Mouse (Mus musculus): ENCODE data around the gene Wdr5b. TPM values are rescaled to one million over a fixed set of nuclear protein-coding genes. Genes with fewer than 3 reads are reported as not detected.

The Wdr5b gene
- total and polyA plus RNA-seq, 3 experiments: 5.4 to 7.4 (median 5.9) TPM

DNA sequence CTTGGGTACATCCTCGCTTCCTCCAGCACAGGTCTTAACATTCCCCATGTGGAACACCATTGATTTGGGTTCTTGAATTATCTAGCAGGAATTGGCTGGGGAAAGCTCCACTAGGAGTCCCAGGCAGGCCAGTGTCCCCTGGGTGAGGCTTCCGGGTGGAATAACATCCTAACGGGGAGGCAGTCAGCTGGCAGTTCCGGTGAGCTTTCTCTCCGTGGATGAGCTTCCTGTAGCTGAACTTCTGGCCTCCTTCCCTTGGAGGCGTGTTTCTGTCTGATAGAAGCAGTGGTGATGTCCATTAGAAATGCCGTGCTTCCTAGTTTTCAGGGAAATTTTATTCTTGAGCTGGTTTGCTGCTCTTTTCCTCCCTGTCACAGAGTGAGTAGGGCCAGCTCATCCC lies 48.1 kb downstream of the Wdr5b start:
- Histone ChIP-seq H3K4me1 (ENCODE audit: control insufficient read depth in 1 of 2, insufficient read depth in 2 of 2) (no peaks in the 10 kb centered on the region), H3K4me3 (replicated peaks in 1 of 3; ENCODE audit: low read depth in 2 of 3, low read length in 2 of 3, poor library complexity in 1 of 3) (no peak overlapping the region), H3K27ac (ENCODE audit: insufficient read depth, low read depth) (no peak overlapping the region)

DNA sequence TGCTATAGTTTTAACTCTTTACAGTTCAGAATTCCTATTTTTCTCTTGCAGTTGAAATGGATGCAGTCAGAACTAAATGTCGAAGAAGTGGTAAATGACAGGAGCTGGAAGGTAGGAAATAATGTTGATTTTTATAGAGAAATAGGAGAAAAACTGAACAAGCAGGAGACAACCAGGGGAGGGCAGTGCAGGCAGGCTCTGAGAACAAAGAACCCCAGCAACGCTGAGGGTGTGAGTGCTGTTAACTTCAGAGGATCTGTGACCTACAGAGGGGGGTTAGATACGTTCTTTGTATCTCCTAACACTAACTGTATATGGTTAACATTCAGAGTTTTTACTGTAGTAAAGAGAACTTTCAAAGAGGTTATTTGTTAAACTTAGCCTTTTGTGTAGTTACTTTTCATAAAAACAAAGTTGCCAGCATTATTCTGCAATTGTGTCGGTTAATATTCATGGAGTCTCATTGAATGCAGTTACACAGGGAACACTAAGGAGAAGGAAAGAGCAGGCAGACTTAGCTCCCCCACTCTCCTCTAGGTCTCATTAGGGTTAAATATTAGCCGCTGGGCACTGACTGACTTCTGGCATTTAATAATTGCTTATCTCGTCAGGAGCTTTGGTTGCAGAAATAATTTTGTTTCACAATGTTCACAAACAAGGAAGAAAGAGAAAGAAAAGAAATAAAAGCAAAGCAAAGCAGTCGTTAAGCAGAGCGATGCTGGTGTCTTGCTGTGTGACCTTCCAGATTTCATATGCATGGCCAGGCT lies 49.0 kb downstream of the Wdr5b start:
- Histone ChIP-seq H3K27me3 (replicated peaks) (no peaks in the 10 kb centered on the region), H3K4me2 (ENCODE audit: insufficient read depth, low read depth, poor library complexity, severe bottlenecking) (no peak overlapping the region), H3K27ac (ENCODE audit: insufficient read depth, low read depth) (no peak overlapping the region), H3K4me1 (ENCODE audit: control insufficient read depth in 1 of 2, insufficient read depth in 2 of 2) (no peaks in the 10 kb centered on the region), H3K36me3 (replicated peaks in 1 of 2; ENCODE audit: control insufficient read depth in 1 of 2, insufficient read depth in 1 of 2, low read length in 1 of 2) (peaks cover 56 to 83% of the 10 kb centered on the region in 2 experiments), H3K79me2 (replicated peaks; ENCODE audit: control insufficient read depth, extremely low read depth, insufficient read depth, poor library complexity, severe bottlenecking) (no peaks in the 10 kb centered on the region), H3K9me3 (replicated peaks; ENCODE audit: low read length) (no peaks in the 10 kb centered on the region), H3K9ac (ENCODE audit: insufficient read depth, low read depth) (no peak overlapping the region), H3K4me3 (replicated peaks in 1 of 3; ENCODE audit: low read depth in 2 of 3, low read length in 2 of 3, poor library complexity in 1 of 3) (no peak overlapping the region)
- in situ Hi-C loops (cut with MboI; ENCODE audit: low pct_ligation_motif_present, low pct_unique_long_range_greater_than_20kb, low sequenced_read_pairs): no loop called here
- dilution Hi-C loops (cut with MboI; ENCODE audit: extremely low pct_ligation_motif_present, extremely low pct_unique_long_range_greater_than_20kb, low sequenced_read_pairs): no loop called here
- DNase-seq (ENCODE audit: extremely low read depth): no peak
- TF ChIP-seq GABPA (IDR thresholded peaks at IDR 0.05; ENCODE audit: insufficient replicate concordance, low read depth, low read length) (no peak), RAD21 (IDR thresholded peaks at IDR 0.05; ENCODE audit: low read depth, low read length) (peak; percentile 9), SMC3 (IDR thresholded peaks at IDR 0.05; ENCODE audit: low read depth, low read length) (peak; percentile 1; the same call in 1 of the 2 replicates), MEF2A (IDR thresholded peaks at IDR 0.05; ENCODE audit: borderline replicate concordance, low read depth, low read length) (no peak), CTCF (conservative IDR thresholded peaks at IDR 0.05 in 1 of 2, IDR thresholded peaks at IDR 0.05 in 1 of 2; ENCODE audit: low read depth in 2 of 2, low read length in 2 of 2) (no peak; a peak in 1 of 4 replicates)

More for the DNA sequence above, 48.1 kb downstream of the Wdr5b start:
- no peak overlapping the region for H3K4me2 ChIP-seq (ENCODE audit: insufficient read depth, low read depth, poor library complexity, severe bottlenecking)
- H3K27me3 ChIP-seq (replicated peaks): no peaks in the 10 kb centered on the region
- no peaks in the 10 kb centered on the region for H3K79me2 ChIP-seq (replicated peaks; ENCODE audit: control insufficient read depth, extremely low read depth, insufficient read depth, poor library complexity, severe bottlenecking)
- no peak overlapping the region for H3K9ac ChIP-seq (ENCODE audit: insufficient read depth, low read depth)
- peaks cover 57 to 88% of the 10 kb centered on the region in 2 experiments for H3K36me3 ChIP-seq (replicated peaks in 1 of 2; ENCODE audit: control insufficient read depth in 1 of 2, insufficient read depth in 1 of 2, low read length in 1 of 2)
- dilution Hi-C loops (cut with MboI; ENCODE audit: extremely low pct_ligation_motif_present, extremely low pct_unique_long_range_greater_than_20kb, low sequenced_read_pairs): no loop called here
- in situ Hi-C loops (cut with MboI; ENCODE audit: low pct_ligation_motif_present, low pct_unique_long_range_greater_than_20kb, low sequenced_read_pairs): no loop called here
- no peaks in the 10 kb centered on the region for H3K9me3 ChIP-seq (replicated peaks; ENCODE audit: low read length)
- TF ChIP-seq POLR2AphosphoS2 (IDR thresholded peaks at IDR 0.05; ENCODE audit: low read depth, low read length) (0 out of 2 replicates have a peak, but pooled peaks have one; percentile 28), NELFE (IDR thresholded peaks at IDR 0.05; ENCODE audit: low read depth, low read length) (no peak)
- no peak for DNase-seq (ENCODE audit: extremely low read depth)

DNA sequence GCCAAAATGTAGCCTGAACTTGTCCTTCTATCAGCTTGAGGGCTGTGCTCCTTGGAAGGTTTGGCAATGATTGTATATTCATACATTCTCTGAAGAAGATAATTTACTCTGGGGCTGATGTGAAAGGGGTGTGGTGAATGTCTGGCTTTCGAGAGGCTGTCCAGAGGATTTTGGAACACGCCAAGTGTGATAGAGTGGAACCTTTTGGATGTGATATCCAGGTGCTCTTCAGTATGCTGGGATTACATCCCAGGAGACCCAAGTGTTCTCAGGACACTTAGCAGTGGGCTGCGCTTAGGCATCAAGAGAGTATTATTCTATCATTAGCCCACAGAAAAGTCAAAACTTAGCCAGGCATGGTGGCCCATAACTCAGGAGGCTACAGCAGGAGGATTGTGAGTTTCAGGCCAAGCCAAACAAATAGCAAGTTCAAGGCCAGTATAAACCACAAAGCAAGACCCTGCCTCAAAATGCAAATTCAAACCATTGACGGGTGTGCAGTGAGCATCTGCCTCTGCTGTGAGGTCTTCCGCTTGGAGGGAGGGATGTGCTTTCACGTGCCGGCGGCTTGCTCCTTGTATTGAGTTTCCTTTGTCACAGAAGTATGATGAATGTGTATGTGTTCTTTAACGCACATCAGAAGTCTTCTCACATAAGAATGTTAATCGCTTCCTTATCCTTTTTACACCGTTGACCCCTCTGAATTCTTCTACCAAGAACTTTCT lies 50.0 kb downstream of the Wdr5b start:
- H3K27me3 ChIP-seq (replicated peaks): no peaks in the 10 kb centered on the region
- H3K79me2 ChIP-seq (replicated peaks; ENCODE audit: control insufficient read depth, extremely low read depth, insufficient read depth, poor library complexity, severe bottlenecking): no peaks in the 10 kb centered on the region
- no peak overlapping the region for H3K27ac ChIP-seq (ENCODE audit: insufficient read depth, low read depth)
- no peak overlapping the region for H3K4me2 ChIP-seq (ENCODE audit: insufficient read depth, low read depth, poor library complexity, severe bottlenecking)
- H3K4me3 ChIP-seq (replicated peaks in 1 of 3; ENCODE audit: low read depth in 2 of 3, low read length in 2 of 3, poor library complexity in 1 of 3): no peak overlapping the region
- no peak for DNase-seq (ENCODE audit: extremely low read depth)
- dilution Hi-C loops (cut with MboI; ENCODE audit: extremely low pct_ligation_motif_present, extremely low pct_unique_long_range_greater_than_20kb, low sequenced_read_pairs): no loop called here
- in situ Hi-C loops (cut with MboI; ENCODE audit: low pct_ligation_motif_present, low pct_unique_long_range_greater_than_20kb, low sequenced_read_pairs): no loop called here
- H3K36me3 ChIP-seq (replicated peaks in 1 of 2; ENCODE audit: control insufficient read depth in 1 of 2, insufficient read depth in 1 of 2, low read length in 1 of 2): peaks cover 49 to 78% of the 10 kb centered on the region in 2 experiments
- no peaks in the 10 kb centered on the region for H3K4me1 ChIP-seq (ENCODE audit: control insufficient read depth in 1 of 2, insufficient read depth in 2 of 2)
- no peak overlapping the region for H3K9ac ChIP-seq (ENCODE audit: insufficient read depth, low read depth)
- no peaks in the 10 kb centered on the region for H3K9me3 ChIP-seq (replicated peaks; ENCODE audit: low read length)
- TF ChIP-seq IRF4 (IDR thresholded peaks at IDR 0.05; ENCODE audit: low read depth, low read length) (no peak), MXI1 (IDR thresholded peaks at IDR 0.05; ENCODE audit: low read depth, low read length) (no peak), CHD2 (IDR thresholded peaks at IDR 0.05; ENCODE audit: low read length) (no peak), MAX (IDR thresholded peaks at IDR 0.05; ENCODE audit: low read length) (no peak), MAZ (IDR thresholded peaks at IDR 0.05; ENCODE audit: low read depth, low read length) (no peak), ZC3H11A (IDR thresholded peaks at IDR 0.05; ENCODE audit: low read depth, low read length) (no peak), ELF1 (IDR thresholded peaks at IDR 0.05; ENCODE audit: low read depth, low read length) (no peak), ZMIZ1 (IDR thresholded peaks at IDR 0.05; ENCODE audit: low read depth, low read length) (no peak), KAT2A (IDR thresholded peaks at IDR 0.05; ENCODE audit: insufficient replicate concordance, low read length) (no peak), JUND (conservative IDR thresholded peaks at IDR 0.05; ENCODE audit: low read depth, low read length) (no peak), GABPA (IDR thresholded peaks at IDR 0.05; ENCODE audit: insufficient replicate concordance, low read depth, low read length) (no peak), JUN (IDR thresholded peaks at IDR 0.05; ENCODE audit: insufficient read depth, low read depth, low read length) (no peak), SMC3 (IDR thresholded peaks at IDR 0.05; ENCODE audit: low read depth, low read length) (no peak), MAFK (IDR thresholded peaks at IDR 0.05; ENCODE audit: insufficient replicate concordance, low read length) (no peak), HCFC1 (IDR thresholded peaks at IDR 0.05; ENCODE audit: low read depth, low read length) (no peak), NRF1 (IDR thresholded peaks at IDR 0.05; ENCODE audit: low read depth, low read length) (no peak), E2F4 (IDR thresholded peaks at IDR 0.05; ENCODE audit: insufficient replicate concordance, low read depth, low read length) (no peak), MYC (IDR thresholded peaks at IDR 0.05; ENCODE audit: low read depth, low read length) (no peak)

Data from CH12.LX (cell line).